Comparison of ENCODE assay signal across 10 mouse cellular contexts in the genomic region with DNA sequence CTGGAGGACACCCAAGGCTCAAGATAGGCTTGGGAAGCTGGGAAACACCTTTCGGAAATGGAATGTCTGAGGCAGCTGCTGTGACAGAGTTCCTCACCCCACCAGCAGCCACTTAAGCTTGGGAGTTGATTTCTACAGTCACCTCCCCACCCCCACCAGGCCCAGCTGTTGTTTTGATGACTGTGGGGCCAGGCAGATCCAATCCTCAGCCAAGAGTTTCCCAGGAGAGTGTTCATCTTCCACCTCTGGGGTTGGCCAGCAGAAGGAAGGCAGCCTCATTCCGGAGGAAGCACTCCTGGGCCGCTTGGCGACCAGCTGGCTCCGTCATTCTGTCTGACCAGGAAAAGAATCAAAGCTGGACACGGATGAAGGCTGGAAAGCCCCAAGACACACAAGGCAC. TPM values are rescaled to one million over a fixed set of nuclear protein-coding genes. Genes with fewer than 3 reads are reported as not detected.
DNase-seq lines count a peak whose midpoint lies in the region; ATAC-seq lines count a peak whose summit lies in the region.
"Had no signal": no experiment of that assay in that cellular context is flagged by ENCODE, and none has a peak within 500 bp of the region (broad histone marks: within the 10 kb centered on the region; RNA-seq: fewer than 3 reads in every experiment).

No protein-coding gene starts in this region.

- H3K27me3 ChIP-seq in heart, embryonic 11.5 days (ENCODE audit: control insufficient read depth, insufficient read depth, low read length), result no peaks in the 10 kb centered on the region
- no peaks in the 10 kb centered on the region for H3K27me3 ChIP-seq in kidney, embryonic 16.5 days (ENCODE audit: insufficient read depth, low read length)
- H3K27me3 ChIP-seq: embryonic facial prominence, embryonic 13.5 days had no signal

- H3K4me1 ChIP-seq in heart, embryonic 11.5 days (ENCODE audit: control insufficient read depth, insufficient read depth, low read length), result peaks cover 33% of the 10 kb centered on the region
- H3K4me1 ChIP-seq in kidney, embryonic 16.5 days (ENCODE audit: insufficient read depth, low read length), result peaks cover 21% of the 10 kb centered on the region

- H3K9ac ChIP-seq in heart, embryonic 11.5 days (ENCODE audit: low read depth, low read length), result peak overlapping the region; percentile 29; the same call in 1 of the 2 replicates
- 0 out of 2 replicates have a peak overlapping the region, but pooled peaks have one; percentile 22 for H3K9ac ChIP-seq in kidney, embryonic 16.5 days (replicated peaks; ENCODE audit: low read length)
- H3K9ac ChIP-seq: embryonic facial prominence, embryonic 13.5 days had no signal

- no peak overlapping the region for H3K4me3 ChIP-seq in heart, embryonic 11.5 days (ENCODE audit: low read depth, low read length)
- no peak overlapping the region for H3K4me3 ChIP-seq in kidney, embryonic 16.5 days (ENCODE audit: low read length)
- H3K4me3 ChIP-seq: embryonic facial prominence, embryonic 13.5 days had no signal

- DNase-seq in embryo, embryonic 10 days (ENCODE audit: low spot score), result peak; percentile 24
- no peak for DNase-seq in embryo, embryonic 9.5 days (ENCODE audit: extremely low spot score)
- peak; percentile 40 to 67 for DNase-seq in adrenal gland, postnatal 36 days
- peak; percentile 83 for DNase-seq in testis, postnatal 10 days (ENCODE audit: low spot score)
- DNase-seq in left cerebral cortex, adult 9 months (ENCODE audit: low spot score in 2 of 2), result no peak
- DNase-seq in right cerebral cortex, postnatal 4 days, result no peak

- H3K9me3 ChIP-seq in heart, embryonic 11.5 days (replicated peaks; ENCODE audit: control insufficient read depth, low read length), result no peaks in the 10 kb centered on the region
- H3K9me3 ChIP-seq in kidney, embryonic 16.5 days (ENCODE audit: low read length), result no peaks in the 10 kb centered on the region
- H3K9me3 ChIP-seq: embryonic facial prominence, embryonic 13.5 days had no signal

- no peak for ATAC-seq in heart, embryonic 11.5 days (replicated peaks; ENCODE audit: insufficient number of reproducible peaks, low FRiP score, low TSS enrichment)
- ATAC-seq in kidney, embryonic 16.5 days (ENCODE audit: low FRiP score, low TSS enrichment), result peak; percentile 55; the same call in 1 of the 2 replicates

- no peak overlapping the region for H3K4me2 ChIP-seq in heart, embryonic 11.5 days
- H3K4me2 ChIP-seq in kidney, embryonic 16.5 days (replicated peaks; ENCODE audit: low read depth, low read length), result no peak overlapping the region
- H3K4me2 ChIP-seq: embryonic facial prominence, embryonic 13.5 days had no signal

- 28% methylated on average over 6 of the region's 6 CpGs for WGBS in heart, embryonic 11.5 days (ENCODE audit: insufficient replicate concordance)
- 13% methylated on average over 6 of the region's 6 CpGs for WGBS in kidney, embryonic 16.5 days

- H3K27ac ChIP-seq in heart, embryonic 11.5 days (ENCODE audit: low read depth, low read length), result peak overlapping the region; percentile 23; the same call in 1 of the 2 replicates
- H3K27ac ChIP-seq in kidney, embryonic 16.5 days (ENCODE audit: low read length), result peak overlapping the region; percentile 46; the same call in 1 of the 2 replicates
- H3K27ac ChIP-seq: embryonic facial prominence, embryonic 13.5 days had no signal

- no peaks in the 10 kb centered on the region for H3K36me3 ChIP-seq in heart, embryonic 11.5 days (ENCODE audit: control insufficient read depth, insufficient read depth, low read length)
- H3K36me3 ChIP-seq in kidney, embryonic 16.5 days (ENCODE audit: insufficient read depth, low read length), result no peaks in the 10 kb centered on the region
- H3K36me3 ChIP-seq: embryonic facial prominence, embryonic 13.5 days had no signal

RNA-seq across cellular contexts. Expression of gene Tmem88b, which starts 4.8 kb away (rescaled TPM):
- total RNA-seq in adrenal gland, postnatal 36 days (2021), result under 1 TPM; 0.30 to 0.56 TPM
- 3.0 and 3.2 TPM in 2 replicates for polyA plus RNA-seq in heart, embryonic 11.5 days (2014; fragmentation: Nextera tagmentation; extraction: Ambion mirVana)
- polyA plus RNA-seq in kidney, embryonic 16.5 days (2015; fragmentation: Nextera tagmentation; extraction: Ambion mirVana), result 0.32 and 0.33 TPM in 2 replicates

RNA-seq across cellular contexts. Expression of gene Vwa1, which starts 6.4 kb away (rescaled TPM):
- 1 to 10 TPM; 3.4 to 6.0 TPM for total RNA-seq in adrenal gland, postnatal 36 days (2021)
- 0.89 and 1.1 TPM in 2 replicates for polyA plus RNA-seq in heart, embryonic 11.5 days (2014; fragmentation: Nextera tagmentation; extraction: Ambion mirVana)
- polyA plus RNA-seq in kidney, embryonic 16.5 days (2015; fragmentation: Nextera tagmentation; extraction: Ambion mirVana), result 7.4 and 11.3 TPM in 2 replicates

RNA-seq across cellular contexts. Expression of gene Ankrd65, which starts 9.3 kb away (rescaled TPM):
- not detected for total RNA-seq in adrenal gland, postnatal 36 days (2021)
- not detected in 2 replicates for polyA plus RNA-seq in heart, embryonic 11.5 days (2014; fragmentation: Nextera tagmentation; extraction: Ambion mirVana)
- polyA plus RNA-seq in kidney, embryonic 16.5 days (2015; fragmentation: Nextera tagmentation; extraction: Ambion mirVana), result 0.32 and 0.41 TPM in 2 replicates
- total RNA-seq: CH12.LX had no signal

RNA-seq across cellular contexts. Expression of gene Atad3a, which starts 20.0 kb away (rescaled TPM):
- total RNA-seq in adrenal gland, postnatal 36 days (2021), result 10 to 100 TPM; 83.2 to 94.1 TPM
- polyA plus RNA-seq in heart, embryonic 11.5 days (2014; fragmentation: Nextera tagmentation; extraction: Ambion mirVana), result 84.2 and 88.2 TPM in 2 replicates
- polyA plus RNA-seq in kidney, embryonic 16.5 days (2015; fragmentation: Nextera tagmentation; extraction: Ambion mirVana), result 138 and 142 TPM in 2 replicates

RNA-seq across cellular contexts. Expression of gene Mrpl20, which starts 21.8 kb away (rescaled TPM):
- 100 to 1,000 TPM; 133 to 141 TPM for total RNA-seq in adrenal gland, postnatal 36 days (2021)
- polyA plus RNA-seq in heart, embryonic 11.5 days (2014; fragmentation: Nextera tagmentation; extraction: Ambion mirVana), result 152 and 166 TPM in 2 replicates
- polyA plus RNA-seq in kidney, embryonic 16.5 days (2015; fragmentation: Nextera tagmentation; extraction: Ambion mirVana), result 205 and 209 TPM in 2 replicates

Comparison
In these comparisons a context has a peak if more than half of its experiments do, and no peak if none do; other contexts are left out.
1. DNase-seq: peak in embryo, embryonic 10 days (single experiment), adrenal gland, postnatal 36 days (2 of 2) and testis, postnatal 10 days (single experiment); none in embryo, embryonic 9.5 days (single experiment), left cerebral cortex, adult 9 months (0 of 2) and right cerebral cortex, postnatal 4 days (single experiment).